Mouse (Mus musculus) left cerebral cortex, postnatal 10 days (tissue): ENCODE data around the gene Nr2c2. TPM values are rescaled to one million over a fixed set of nuclear protein-coding genes. Genes with fewer than 3 reads are reported as not detected.
A peak's percentile ranks its signal among the peaks of the same experiment; 100 is the strongest.

Experiments used
- DNase-seq, 2 experiments: peaks; one replicate each; pipeline ENCODE4 v3.0.0; 2021 to 2022; ENCODE audit warnings: low spot score in 2 of 2, mixed read lengths in 1 of 2; ENCODE audit errors: extremely low spot score in 1 of 2
- intact Hi-C: fragments of 180-260 bp; cut with DNase I; formaldehyde crosslinking; loops from one replicate; pipeline ENCODE4 v1.15.1; 2025
- total RNA-seq, 2 experiments: library from RNA; stranded (reverse); gene quantifications; 2 replicates each; pipeline ENCODE4 v1.2.3; 2021

Gene Nr2c2
- total RNA-seq, 2 experiments from 2014 or later = 91.6 to 92.3 TPM

DNA sequence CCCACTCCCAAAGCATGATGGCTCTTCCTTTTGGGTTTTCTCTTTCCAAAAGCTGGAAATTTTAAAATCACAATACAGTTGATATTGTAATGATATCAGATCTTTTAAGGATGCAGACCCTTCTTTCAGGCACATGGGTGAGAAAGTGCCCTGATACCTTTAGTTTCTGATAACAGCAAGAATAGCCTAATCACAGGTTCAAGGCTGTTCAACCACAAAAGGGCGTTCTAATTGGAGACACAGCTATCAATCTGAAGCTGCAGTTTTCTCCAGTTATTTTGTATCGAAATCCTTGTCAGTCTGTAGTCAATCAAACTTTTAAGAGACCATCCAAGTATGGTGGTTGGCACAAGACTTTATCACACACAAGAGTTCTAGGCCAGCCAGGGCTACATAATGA, 2.7 kb downstream of the Nr2c2 start:
- no peak for DNase-seq
- intact Hi-C loops = loop anchor here (5.0 kb wide), 1 partner anchor 88 kb away; the partner anchor contains the start of gene Mrps25

DNA sequence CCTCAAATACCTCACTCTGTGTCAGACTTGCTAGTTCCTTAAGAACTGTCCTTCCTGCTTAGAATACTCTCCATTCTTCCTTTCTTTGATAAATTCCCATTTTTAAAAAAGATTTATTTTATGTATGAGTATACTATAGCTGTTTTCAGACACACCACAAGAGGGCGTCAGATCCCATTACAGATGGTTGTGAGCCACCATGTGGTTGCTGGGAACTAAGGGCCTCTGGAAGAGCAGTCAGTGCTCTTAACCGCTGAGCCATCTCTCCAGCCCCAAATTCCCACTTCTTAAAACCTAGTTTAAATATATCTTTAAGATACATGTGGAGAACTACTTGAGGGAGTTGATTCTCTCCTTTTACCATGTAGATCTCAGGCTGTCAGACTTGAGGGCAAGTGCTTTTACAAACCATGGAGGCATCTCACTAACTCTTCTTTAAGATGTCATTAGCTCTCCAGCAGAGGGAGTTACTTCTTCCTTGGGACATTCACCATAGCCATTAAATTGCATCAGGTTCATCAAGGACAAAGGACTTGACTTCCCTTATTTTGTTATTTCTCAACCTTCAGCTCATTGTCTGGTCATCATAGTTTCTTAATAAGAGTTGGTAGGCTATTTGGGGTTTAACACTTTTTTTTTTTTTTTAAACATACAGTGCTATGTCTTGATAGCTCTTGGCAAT, 9.6 kb downstream of the Nr2c2 start:
- no peak for DNase-seq
- intact Hi-C loops = no loop called here

DNA sequence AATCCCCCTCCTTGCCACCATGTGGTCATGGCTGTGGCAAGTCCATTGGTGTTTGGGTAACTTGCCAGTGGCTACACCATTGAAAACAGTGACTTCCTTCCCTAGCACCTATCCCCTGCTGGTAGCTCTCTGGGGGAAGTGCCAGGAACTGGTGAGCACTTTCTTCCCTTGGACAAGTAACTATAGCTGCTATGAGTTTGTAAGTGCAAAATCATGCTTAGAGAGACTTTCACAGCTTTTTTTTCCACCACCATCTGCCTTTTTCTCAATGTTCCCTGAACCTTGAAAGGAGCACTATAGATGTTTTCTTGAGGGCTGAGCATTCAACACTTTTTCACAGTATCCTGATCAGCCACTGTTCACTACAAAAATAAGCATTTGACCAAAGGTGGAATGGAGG, 33.4 kb downstream of the Nr2c2 start:
- DNase-seq = peak in 1 of 2 experiments; percentile 16
- intact Hi-C loops = no loop called here

DNA sequence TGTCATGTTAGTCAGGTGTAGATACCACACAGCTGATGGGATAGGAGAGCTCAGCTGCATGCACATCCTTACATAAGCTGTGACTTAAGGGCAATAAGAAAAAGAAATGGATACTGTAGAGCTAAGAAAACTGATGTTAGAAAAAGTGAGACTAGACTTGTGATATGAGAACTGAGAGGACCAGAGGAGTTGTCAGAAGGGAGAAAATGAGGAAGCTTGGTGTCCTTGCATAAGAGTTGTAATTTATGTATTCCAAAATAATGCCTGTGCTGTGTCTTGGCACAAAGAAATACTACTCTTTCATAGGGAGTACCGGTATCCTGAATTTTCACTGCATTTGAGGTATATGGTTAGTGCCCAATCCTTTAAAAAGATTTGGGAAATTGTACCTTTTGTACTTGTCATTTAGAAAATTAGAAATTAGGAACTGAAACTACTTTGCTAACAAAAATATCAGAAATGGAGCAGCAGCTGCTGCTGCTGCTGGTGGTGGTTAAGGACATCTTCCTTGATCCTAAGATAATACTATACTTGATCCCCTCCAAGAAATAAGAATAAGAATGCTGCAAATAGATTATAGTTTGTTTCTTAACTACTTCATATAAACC, 35.8 kb downstream of the Nr2c2 start:
- no peak for DNase-seq
- intact Hi-C loops = no loop called here

DNA sequence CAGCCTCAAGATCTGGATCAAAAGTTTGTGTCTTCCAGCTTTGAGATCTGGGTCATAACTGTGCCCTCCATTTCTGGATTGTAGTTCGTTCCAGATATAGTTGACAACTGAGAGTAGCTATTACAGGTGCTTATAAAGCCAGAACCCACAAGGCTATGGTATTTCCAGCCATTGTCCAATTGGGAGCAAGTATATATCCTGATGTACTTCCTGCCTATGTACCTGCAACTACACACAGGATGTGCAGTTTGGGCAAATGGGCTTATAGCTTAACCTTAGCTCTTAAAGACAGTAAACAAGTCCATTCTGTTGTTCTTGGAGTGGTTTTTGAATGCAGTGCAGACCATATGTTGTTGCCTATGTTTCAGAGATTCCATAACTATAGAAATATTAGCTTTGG, 40.3 kb downstream of the Nr2c2 start:
- intact Hi-C loops = loop anchor here (5.0 kb wide), 1 partner anchor 34 kb away; no protein-coding TSS in a partner anchor
- DNase-seq = no peak

DNA sequence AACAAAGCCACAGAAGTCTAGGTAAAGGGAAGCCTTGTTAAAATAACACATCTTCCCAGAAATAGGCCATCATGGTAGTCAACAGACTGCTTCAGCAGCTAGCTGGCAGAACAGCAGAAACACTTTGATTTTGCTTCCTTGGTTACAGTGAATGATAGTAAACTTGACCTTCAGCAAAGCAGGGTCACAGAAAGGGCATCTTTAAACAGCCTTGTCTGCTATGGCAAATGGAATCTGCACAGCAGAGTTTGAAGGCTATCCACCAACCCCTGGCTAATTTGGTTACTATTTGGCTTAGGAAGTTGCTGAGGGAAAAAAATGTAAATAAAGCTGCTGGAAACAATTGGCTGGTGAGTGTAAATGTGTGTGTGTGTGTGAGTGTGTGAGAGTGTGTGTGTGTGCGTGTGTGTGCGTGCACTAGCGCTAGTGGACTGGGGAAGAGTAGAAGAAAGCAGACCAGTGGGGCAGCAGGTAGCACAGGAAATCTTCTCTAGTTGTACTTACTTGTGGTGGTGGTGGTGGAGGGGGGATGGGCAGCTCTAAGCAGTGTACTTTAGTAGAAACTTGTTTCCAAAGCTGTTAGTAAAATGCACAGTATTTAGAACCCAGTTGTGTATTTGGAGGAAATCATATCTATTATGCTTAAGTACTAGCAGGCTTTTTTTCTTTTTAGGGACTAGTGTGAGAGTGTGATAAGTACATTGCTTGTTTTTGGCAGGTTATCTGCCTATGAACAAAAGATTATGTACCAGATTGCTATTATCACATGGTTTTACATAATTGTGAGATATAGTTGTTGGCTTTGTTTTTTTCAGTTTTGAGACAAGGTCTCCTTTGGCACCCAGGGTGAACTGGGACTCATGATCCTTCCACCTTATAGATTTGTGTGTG, 41.1 kb downstream of the Nr2c2 start:
- DNase-seq = peak in 1 of 2 experiments; percentile 18
- intact Hi-C loops = loop anchor here (5.0 kb wide), 1 partner anchor 35 kb away; no protein-coding TSS in a partner anchor

DNA sequence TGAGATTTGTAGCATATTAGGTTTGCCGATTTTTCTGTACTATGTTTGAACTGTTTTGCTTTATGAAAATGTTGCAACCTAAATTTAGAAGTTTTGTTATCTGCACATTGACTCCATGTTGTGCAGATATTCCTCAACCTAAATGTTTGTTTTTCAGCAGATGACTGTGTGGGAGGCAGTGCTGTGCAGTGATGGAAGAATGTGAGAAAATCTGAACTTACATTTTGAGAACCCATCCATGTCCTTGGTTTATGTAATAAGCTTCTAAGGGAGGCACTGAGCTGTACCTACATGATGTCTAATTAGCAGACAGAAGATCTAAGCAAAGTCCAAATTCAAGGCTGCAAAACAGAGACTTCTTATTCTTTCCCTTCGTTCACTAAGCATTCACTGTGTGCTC, 42.4 kb downstream of the Nr2c2 start:
- DNase-seq = no peak
- intact Hi-C loops = loop anchor here (5.0 kb wide), 1 partner anchor 36 kb away; no protein-coding TSS in a partner anchor

DNA sequence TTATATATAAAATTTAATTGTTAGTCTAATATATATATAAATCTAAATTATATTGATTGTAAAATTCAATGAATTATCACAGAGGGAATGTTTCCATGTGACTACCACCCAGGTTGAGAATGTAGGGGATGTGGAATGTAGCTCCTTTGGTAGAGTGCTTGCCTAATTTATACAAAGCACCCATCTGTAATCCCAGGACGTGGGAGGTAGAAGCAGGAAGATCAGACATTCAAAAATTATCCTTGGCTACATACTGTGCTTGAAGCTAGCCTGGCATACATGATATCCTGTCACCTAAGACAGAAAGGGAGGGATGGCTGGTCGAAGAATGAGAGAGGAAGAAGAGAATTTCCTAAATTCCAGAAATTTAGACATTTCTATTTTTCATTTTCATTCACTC, 45.2 kb downstream of the Nr2c2 start:
- intact Hi-C loops = no loop called here
- no peak for DNase-seq

DNA sequence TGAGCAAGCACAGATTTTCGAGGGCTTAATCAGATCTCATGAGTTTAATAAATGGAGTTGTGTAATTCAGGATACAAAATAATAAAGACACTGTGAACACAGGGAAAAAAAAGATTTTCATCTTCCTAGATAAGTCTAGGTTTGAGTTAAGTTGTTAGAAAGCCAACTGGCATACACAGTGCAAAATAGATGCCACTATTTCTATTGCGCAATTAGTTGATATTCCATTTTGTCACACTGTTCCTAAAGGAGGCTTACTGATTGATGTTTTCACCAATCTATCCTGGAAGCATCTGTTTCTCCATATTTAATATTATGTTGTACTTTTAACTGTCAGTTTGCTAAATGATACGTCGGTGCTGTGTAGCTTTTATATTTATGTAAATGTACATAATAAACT, 54.7 kb downstream of the Nr2c2 start:
- no peak for DNase-seq
- intact Hi-C loops = no loop called here

DNA sequence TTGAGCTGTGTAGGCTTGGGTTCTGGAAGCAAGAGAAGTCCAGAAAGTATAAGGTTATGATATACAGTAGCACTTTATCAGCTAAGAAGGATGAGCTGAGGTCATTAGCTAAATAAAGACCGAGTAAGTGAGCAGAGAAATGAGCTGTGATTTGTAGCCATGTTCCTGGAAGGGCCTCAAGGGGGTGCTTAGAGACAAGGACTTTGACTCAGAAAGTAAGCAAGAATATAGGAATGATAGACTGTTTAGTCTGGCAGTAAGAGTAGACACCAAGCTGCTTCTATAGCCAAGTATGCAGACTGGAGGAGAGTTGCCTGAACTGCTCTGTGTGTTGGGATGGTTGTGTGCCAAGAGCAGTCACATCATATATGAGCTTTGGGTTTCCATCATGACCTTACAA, 62.6 kb downstream of the Nr2c2 start:
- intact Hi-C loops = no loop called here
- DNase-seq = no peak

DNA sequence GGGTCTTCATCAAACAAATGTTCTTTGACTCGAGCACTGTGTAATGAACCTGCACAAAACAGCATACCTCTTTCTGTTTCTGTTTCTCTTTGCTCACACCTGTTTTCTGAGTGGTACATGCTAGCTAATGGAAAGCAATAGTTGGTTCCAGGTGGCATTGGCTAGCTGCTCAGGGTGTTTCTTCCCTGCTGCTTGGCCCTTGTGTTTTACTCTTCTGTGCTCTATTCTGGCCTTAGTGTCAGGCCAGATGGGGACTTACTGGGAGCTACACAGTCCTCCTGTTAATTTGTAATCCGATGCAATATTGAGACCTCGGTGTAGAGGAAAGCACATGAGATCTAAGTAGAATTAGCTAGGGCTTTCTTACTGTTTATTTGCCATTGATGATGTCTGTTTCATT, 67.6 kb downstream of the Nr2c2 start:
- no peak for DNase-seq
- intact Hi-C loops = no loop called here

DNA sequence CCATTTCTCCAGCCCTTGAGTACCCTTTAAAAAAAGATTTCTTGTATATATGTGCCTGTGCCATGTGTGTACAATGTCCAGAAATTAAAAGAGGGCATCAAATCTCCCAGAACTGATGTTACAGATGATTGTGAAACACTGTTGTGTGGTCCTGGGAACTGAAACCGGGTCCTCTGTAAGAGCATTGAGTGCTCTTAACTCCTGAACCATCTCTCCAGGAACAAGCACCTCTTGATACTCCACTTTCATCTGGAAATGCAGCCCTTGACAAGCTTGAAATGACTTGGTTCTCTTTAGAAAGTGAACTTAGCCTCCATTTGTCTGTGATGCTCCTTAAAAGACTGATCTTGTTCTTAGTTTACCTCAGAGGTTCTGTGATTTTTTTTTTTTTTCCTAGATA, 71.5 kb downstream of the Nr2c2 start:
- DNase-seq = no peak
- intact Hi-C loops = loop anchor here (5.0 to 10.0 kb wide), 2 partner anchors 35 to 278 kb away; no protein-coding TSS in a partner anchor

DNA sequence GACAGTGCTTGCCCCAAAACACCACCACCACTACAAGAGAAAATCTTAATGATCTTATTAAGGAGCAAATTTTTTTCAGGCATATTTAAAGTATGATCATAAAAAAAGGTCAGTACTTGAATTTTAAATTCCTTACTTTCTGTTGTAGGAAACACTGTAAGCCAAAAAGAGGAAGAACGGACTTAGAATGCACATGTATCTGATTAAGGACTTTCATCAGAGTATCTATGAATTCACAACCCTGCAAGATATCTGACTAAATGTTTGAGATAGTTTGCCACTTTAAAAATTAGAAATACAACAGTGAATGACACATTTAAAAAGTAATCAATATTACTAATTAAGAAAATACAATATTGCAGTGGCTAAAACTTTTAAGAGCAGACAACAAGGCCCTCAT, 85.3 kb downstream of the Nr2c2 start:
- DNase-seq = no peak
- intact Hi-C loops = no loop called here

DNA sequence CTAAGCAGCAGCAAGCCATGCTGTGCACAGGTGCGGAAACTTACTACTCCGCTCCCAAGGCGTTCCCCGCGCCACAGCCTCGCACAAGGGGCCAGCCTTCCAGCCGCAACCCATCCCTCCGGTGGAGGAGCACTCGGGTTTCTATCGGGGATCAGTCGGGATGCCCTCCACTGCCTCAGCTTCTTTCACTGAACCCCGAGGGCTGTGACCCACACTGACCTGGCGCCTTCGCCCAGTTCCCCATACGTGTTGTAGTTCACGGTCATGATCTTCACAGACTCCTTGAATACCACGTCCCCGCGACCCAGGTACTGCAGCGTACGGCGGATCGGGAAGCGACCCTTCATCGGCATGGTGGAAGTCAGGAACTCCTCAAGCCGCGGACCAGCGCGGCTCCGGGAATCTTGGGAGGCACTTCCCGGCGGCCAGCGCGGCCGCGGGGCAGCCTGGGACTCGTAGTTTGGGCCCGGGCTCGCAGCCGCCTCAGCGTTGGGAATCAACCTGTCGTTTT, 92.5 kb downstream of the Nr2c2 start, which contains the start of gene Mrps25:
Gene Mrps25 (minus strand): TSS at position 413 of the 511 bp plus-strand sequence.
- peak; percentile 56 to 80 for DNase-seq
- intact Hi-C loops = loop anchor here (5.0 kb wide), 1 partner anchor 91 kb away; the partner anchor contains the start of gene Nr2c2

DNA sequence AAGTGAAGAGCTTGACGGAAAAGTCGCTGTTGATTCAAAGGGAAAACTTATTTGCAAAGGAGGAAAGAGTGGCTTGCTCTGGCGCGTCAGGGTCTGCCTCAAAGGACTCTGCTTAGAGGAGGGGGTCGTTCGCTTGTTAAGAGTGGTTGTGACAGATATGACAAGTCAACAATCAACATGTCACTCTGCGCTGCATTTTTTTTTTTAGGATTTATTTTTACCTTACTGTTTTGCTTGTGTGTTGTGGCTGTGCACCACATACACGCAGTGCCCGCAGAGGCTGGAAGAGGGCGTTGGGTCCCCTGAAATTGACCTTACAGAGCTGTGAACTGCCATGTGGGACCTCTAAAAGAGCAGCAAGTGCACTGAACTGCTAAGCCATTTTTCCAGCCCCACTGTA, 93.0 kb downstream of the Nr2c2 start:
- DNase-seq = no peak
- intact Hi-C loops = loop anchor here (5.0 kb wide), 1 partner anchor 92 kb away; the partner anchor contains the start of gene Nr2c2

DNA sequence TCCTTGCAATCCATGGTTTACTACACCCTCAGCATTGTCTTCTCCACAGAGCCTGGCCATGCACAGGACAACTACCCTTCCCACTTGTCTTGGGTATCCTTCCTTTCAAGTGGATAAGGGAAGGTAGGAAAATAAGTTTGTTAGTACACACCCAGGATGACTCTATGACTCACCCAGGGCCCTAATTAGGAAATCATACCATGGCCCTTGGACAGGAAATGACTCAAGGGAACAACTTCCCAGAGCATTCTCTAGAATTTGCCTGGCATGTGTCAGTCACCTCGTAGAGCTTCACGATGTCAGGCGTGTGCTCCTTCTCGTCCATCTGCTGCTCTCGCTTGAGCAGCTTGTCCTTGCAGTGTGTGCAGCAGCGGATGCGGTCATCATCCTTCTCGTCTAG, 108.2 kb downstream of the Nr2c2 start:
- intact Hi-C loops = loop anchor here (5.0 kb wide), 1 partner anchor 37 kb away; no protein-coding TSS in a partner anchor
- no peak for DNase-seq

DNA sequence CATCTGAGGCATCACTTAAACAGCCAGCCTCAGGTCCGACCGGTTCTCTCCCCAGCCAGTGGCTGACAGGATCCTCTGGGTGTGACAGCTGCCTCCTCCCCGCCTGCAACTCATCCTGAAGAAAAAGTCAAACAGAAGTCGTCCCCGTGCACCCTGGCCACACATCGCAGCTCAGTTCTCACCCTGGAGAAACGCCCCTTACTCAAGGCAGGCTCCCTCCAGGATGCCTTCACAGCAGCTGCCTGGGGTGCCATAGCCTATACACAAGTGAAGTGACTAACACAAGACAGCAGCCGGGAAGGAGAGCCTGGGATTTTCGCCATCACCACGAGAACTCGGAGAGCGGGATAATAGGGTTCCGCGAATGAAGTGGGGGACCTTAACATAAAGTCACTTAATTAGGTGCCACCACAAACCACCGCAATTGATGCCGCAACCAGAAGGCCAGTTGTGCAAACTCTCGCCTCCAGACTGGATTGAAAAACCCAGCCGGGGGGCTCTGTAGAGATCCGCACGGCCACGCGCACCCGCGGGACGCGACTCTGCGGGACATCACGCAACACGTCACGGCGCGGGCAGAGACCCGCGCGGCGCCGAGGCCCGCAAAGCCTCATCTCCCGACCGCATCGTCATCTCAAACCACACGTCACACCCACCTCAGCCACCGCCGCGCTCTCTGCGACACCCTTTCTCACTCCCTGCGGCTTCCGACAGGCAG, 123.0 kb downstream of the Nr2c2 start:
- intact Hi-C loops = no loop called here
- DNase-seq = peak in 1 of 2 experiments; percentile 6

DNA sequence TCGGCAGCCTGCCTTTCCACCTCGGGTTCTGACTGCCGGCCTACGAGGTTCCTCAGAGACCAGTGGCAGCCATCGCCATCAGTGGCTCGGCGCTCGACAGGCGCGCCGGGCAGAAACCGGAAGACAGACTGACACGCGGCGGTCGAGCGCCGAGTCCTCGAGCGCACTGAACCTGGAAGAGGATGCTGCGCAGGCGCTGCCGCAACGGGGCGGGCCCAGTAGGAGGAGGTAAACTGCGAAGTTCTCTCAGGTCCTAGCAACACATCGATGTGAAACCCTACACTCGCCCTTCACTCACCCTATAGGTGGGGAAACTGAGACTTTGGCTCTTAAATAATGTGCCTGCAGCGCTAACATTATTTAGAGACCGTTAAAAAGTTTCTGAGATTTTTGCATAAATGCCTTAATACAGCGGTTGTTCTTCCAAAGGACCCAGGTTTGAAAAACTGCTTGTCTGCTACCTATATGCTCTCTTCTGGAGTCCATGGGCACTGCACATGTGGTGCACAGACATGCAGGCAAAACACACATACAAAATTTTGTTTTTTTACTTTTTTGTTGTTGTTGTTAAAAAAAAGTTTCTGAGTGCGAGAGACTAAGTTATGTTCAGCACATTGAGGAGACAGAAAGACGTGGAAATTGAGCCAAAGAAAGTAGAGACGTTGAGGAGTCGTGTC, 123.7 kb downstream of the Nr2c2 start, which contains the start of gene Rbsn:
Gene Rbsn (minus strand): TSS at position 153 of the 677 bp plus-strand sequence.
- peak; percentile 83 to 95 for DNase-seq
- intact Hi-C loops = no loop called here
